Mouse (Mus musculus) liver, adult 2 months (tissue): Measurements from ENCODE around the gene Ak9. TPM values are rescaled to one million over a fixed set of nuclear protein-coding genes. Genes with fewer than 3 reads are reported as not detected.
"Not testable (repeated sequence)": the region's sequence is repeated elsewhere in the genome, so short reads cannot be mapped to it uniquely, and the experiment has no call there.

Source experiments
- DNase-seq: peaks from one replicate; pipeline ENCODE4 v3.0.0-alpha.2; 2011; ENCODE audit warnings: low read depth, low spot score; ENCODE audit errors: extremely low read depth
- H3K27ac ChIP-seq: fragments of 200-500 bp; replicated peaks from 2 replicates; pipeline ENCODE4 v1.5.1; 2012; ENCODE audit warnings: low read depth, mild to moderate bottlenecking, control low read depth, inconsistent platforms, low read length; ENCODE audit not compliant: insufficient read depth
- H3K27me3 ChIP-seq: fragments of 200-500 bp; 2 replicates; pipeline ENCODE4 v1.6.1; 2012; ENCODE audit warnings: mild to moderate bottlenecking, moderate library complexity, low read length, inconsistent platforms; ENCODE audit not compliant: control insufficient read depth, insufficient read depth
- H3K36me3 ChIP-seq: fragments of 200-500 bp; 2 replicates; pipeline ENCODE4 v1.6.1; 2012; ENCODE audit warnings: low read length, inconsistent platforms; ENCODE audit not compliant: control insufficient read depth, insufficient read depth
- H3K4me1 ChIP-seq: fragments of 200-500 bp; 2 replicates; pipeline ENCODE4 v1.6.1; 2011; ENCODE audit warnings: low read length; ENCODE audit not compliant: control insufficient read depth, insufficient read depth
- H3K4me3 ChIP-seq: fragments of 200-500 bp; 2 replicates; pipeline ENCODE4 v1.5.1; 2011; ENCODE audit warnings: low read depth, mild to moderate bottlenecking, control low read depth, low read length, moderate library complexity; ENCODE audit not compliant: insufficient read depth
- H3K79me2 ChIP-seq: fragments of 200-500 bp; 2 replicates; pipeline ENCODE4 v1.6.1; 2012; ENCODE audit warnings: inconsistent platforms, mild to moderate bottlenecking, low read length, moderate library complexity; ENCODE audit not compliant: control insufficient read depth, insufficient read depth
- H3K9ac ChIP-seq: fragments of 200-500 bp; 2 replicates; pipeline ENCODE4 v1.6.1; 2012; ENCODE audit warnings: low read depth, mild to moderate bottlenecking, control low read depth, inconsistent platforms, low read length
- CTCF ChIP-seq: fragments of 200-500 bp; IDR thresholded peaks from 2 replicates; pipeline ENCODE4 v1.5.1; 2011; ENCODE audit warnings: low read depth, low read length, control low read depth
- POLR2A ChIP-seq: fragments of 200-500 bp; IDR thresholded peaks from 2 replicates; pipeline ENCODE4 v1.6.1; 2011; ENCODE audit warnings: low read length, control low read depth; ENCODE audit not compliant: insufficient read depth; ENCODE audit errors: extremely low read depth
- WGBS: fragments of 180-500 bp; shearing (Covaris S2); methylation state at CpG from one replicate; pipeline ENCODE4 v1.1.7; 2018; 5-methylcytosine and 5-hydroxymethylcytosine counted together
- polyA plus RNA-seq: library from polyadenylated mRNA; depleted of rRNA; stranded (reverse); fragments of >200 nt; gene quantifications from 2 replicates; pipeline ENCODE4 v1.2.3, GENCODE M21; 2012
- total RNA-seq: library from RNA; depleted of rRNA; stranded (reverse); fragments of >200 nt; gene quantifications from 2 replicates; pipeline ENCODE4 v1.2.3, GENCODE M21; 2014

Ak9 gene
- total and polyA plus RNA-seq, 2 experiments, result not detected

DNA sequence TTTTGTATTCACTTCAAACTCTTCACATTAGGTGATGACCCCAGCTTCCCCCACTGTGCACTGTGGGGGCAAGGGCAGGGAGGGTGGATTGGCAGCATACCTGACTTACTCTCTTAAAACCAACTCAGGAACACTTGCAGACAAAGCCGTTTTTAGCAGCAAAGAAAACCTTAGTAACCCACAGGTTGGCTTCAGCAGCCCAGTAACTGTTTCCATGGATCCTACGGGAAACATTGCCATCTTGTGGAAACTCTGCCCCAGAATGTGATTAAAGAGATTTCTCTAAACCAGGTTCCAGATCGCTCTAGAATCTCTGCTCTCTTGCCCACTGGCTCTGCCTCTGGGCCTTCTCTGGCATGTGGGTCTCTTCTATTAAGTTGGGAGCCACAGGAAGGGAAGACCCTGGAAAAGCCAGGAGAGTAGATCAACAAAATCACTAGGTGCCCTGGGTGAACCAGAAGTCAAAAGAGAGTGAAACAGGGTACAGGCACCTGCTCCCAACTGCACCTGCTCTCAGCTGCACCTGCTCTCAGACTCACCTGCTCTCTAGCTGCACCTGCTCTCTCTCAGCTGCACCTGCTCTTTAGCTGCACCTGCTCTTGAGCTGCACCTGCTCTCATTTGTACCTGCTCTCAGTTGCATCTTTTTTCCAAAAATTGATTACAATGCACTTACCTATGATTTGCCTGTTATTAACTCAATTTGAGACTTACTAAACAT, 100.3 kb downstream of the Ak9 start:
- DNase-seq, result peak; percentile 8
- WGBS, result 37% methylated on average over 3 of the region's 3 CpGs
- Histone ChIP-seq H3K9ac (no peak overlapping the region), H3K27me3 (no peaks in the 10 kb centered on the region), H3K36me3 (no peaks in the 10 kb centered on the region), H3K4me3 (no peak overlapping the region), H3K4me1 (no peaks in the 10 kb centered on the region), H3K79me2 (no peaks in the 10 kb centered on the region), H3K27ac (no peak overlapping the region)
- TF ChIP-seq POLR2A (no peak), CTCF (no peak)

DNA sequence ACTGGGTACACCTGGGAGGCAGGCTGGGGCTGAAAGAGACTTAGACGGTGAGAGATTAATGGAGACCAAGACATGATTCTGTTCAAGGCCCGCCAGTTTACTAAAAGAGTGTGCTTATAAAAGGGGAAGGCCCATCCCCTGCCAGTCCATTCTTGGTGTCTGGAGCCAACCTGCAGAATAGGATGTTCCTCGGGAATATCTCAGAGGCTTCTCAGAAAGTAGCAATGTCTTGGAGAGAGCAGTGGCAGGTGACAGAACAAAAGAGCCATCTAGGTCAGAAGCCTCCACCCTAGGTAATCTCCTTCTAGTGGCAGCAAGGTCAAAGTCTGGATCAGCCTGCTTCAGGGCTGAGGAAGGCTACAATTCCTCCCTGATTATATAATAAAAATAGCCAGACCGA, 106.4 kb downstream of the Ak9 start:
- DNase-seq, H3K27me3 ChIP-seq, H3K4me3 ChIP-seq, H3K27ac ChIP-seq, H3K79me2 ChIP-seq, H3K4me1 ChIP-seq, H3K36me3 ChIP-seq, H3K9ac ChIP-seq: not testable (repeated sequence)
- WGBS, result 87% methylated on average over 4 of the region's 4 CpGs

DNA sequence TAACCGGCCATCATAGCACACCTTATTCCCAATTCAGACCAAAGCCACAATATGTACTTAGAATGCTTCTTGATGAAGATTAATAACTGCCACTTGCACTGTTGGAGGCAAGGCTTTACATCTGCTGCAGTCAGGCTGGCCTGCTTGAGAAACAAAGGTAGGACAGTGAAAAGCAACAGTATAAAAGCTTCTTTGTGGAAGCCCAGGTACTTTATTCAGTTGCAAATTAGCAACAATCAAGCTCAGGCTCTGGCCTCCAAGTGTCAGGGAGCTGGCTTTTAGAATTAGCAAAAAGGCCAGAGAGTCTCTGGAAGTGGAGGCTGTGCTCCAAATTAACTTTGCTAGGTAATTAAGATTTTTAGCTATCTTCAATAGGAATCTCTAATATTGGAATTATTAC, 107.0 kb downstream of the Ak9 start:
- not testable (repeated sequence) for H3K4me3 ChIP-seq, H3K27ac ChIP-seq, DNase-seq, H3K36me3 ChIP-seq, H3K4me1 ChIP-seq, H3K9ac ChIP-seq, H3K79me2 ChIP-seq, H3K27me3 ChIP-seq
- WGBS, result 97% methylated on average over 1 of the region's 1 CpGs

DNA sequence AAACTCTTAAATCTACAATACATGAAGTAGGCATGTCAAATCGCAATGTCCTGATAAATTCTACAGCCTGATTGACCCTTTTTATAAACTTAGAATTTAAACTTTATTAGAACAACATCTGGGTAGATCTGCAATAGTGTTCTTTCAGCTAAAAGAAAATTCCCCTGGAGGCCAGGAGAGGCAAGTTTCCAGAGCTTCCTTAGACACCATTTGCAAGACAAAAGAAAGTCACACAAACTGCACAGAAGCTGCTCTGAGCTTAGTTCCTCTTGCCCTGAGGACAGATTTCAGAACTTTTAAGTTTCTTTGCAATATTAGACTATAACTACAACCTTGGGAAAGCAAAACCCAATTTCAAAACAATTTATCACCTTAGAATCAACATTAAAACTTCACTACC, 109.7 kb downstream of the Ak9 start:
- H3K27me3 ChIP-seq, result not testable (repeated sequence)
- 88% methylated on average over 1 of the region's 1 CpGs for WGBS

DNA sequence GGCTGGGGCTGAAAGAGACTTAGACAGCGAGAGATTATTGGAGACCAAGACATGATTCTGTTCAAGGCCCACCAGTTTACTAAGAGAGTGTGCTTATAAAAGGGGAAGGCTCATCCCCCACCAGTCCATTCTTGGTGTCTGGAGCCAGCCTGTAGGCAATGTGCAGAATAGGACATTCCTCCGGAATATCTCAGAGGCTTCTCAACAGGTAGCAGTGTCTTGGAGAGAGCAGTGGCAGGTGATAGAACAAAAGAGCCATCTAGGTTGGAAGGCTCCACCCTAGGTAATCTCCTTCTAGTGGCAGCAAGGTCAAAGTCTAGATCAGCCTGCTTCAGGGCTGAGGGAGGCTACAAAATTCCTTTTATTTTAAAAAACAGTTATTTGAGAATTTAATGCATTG, 111.6 kb downstream of the Ak9 start:
- 86% methylated on average over 2 of the region's 2 CpGs for WGBS
- not testable (repeated sequence) for H3K27ac ChIP-seq, H3K9ac ChIP-seq, DNase-seq, H3K27me3 ChIP-seq, H3K79me2 ChIP-seq, H3K4me1 ChIP-seq, H3K36me3 ChIP-seq, H3K4me3 ChIP-seq

More for the DNA sequence above, 109.7 kb downstream of the Ak9 start:
- not testable (repeated sequence) for H3K4me1 ChIP-seq, H3K9ac ChIP-seq, H3K36me3 ChIP-seq, H3K4me3 ChIP-seq, H3K27ac ChIP-seq, DNase-seq, H3K79me2 ChIP-seq

DNA sequence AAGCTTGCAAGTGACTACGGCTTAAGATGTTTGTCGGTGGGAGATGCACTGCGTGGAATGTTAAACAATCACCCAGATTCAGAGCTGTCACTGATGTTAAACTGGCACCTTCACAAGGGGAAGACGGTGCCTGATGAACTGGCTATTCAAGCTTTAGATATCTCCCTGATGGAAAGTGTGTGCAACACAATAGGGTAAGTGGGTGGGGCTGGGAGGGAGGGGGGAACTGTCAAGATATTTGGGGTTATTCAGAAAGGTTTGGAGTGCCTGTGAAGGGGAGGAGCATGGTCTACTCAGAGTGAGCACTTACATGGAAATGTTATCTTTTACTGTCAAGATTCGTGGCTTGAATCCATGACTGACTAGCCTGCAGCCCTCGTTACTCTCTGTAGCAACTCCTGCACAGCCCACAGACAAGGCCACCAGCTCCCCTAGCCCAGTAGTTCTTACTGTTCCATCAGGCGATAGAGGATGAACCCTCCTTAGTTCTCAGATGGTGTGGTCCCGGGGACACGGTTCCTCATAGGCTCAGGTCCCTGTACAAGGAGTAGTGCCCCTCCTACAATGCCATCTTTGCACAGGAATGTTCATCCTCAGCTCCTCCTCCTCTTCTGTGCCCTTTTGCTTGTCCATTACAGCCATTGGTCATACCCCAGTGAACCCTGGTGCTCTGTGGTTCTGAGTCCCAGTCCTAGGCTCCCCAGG, 116.9 kb downstream of the Ak9 start:
- 75% methylated on average over 9 of the region's 9 CpGs for WGBS

More for the DNA sequence above, 116.9 kb downstream of the Ak9 start:
- no peak overlapping the region for H3K4me3 ChIP-seq
- no peak overlapping the region for H3K27ac ChIP-seq
- H3K36me3 ChIP-seq, result no peaks in the 10 kb centered on the region
- no peaks in the 10 kb centered on the region for H3K27me3 ChIP-seq
- H3K4me1 ChIP-seq, result no peaks in the 10 kb centered on the region
- DNase-seq, result no peak
- TF ChIP-seq CTCF, result no peak
- no peak for TF ChIP-seq POLR2A
- no peaks in the 10 kb centered on the region for H3K79me2 ChIP-seq
- no peak overlapping the region for H3K9ac ChIP-seq
